Mouse (Mus musculus): Measurements from ENCODE around the gene E430018J23Rik.
"Not testable (repeated sequence)": the region's sequence is repeated elsewhere in the genome, so short reads cannot be mapped to it uniquely, and the experiment has no call there.

GRCm38 (mm10) chr7:127404101-127404500 is 10.7 kb upstream of the E430018J23Rik start:
- TF ChIP-seq CTCF (IDR thresholded peaks at IDR 0.05; ENCODE audit: low read depth); EP300 (optimal IDR thresholded peaks at IDR 0.05): not testable (repeated sequence)
